Mouse (Mus musculus): ENCODE measurements around the gene Mgme1. TPM values are rescaled to one million over a fixed set of nuclear protein-coding genes. Genes with fewer than 3 reads are reported as not detected.
A peak's percentile ranks its signal among the peaks of the same experiment; 100 is the strongest.

Mgme1 gene
- polyA plus RNA-seq, 1 experiment from 2014 or later = 22.8 TPM

DNA sequence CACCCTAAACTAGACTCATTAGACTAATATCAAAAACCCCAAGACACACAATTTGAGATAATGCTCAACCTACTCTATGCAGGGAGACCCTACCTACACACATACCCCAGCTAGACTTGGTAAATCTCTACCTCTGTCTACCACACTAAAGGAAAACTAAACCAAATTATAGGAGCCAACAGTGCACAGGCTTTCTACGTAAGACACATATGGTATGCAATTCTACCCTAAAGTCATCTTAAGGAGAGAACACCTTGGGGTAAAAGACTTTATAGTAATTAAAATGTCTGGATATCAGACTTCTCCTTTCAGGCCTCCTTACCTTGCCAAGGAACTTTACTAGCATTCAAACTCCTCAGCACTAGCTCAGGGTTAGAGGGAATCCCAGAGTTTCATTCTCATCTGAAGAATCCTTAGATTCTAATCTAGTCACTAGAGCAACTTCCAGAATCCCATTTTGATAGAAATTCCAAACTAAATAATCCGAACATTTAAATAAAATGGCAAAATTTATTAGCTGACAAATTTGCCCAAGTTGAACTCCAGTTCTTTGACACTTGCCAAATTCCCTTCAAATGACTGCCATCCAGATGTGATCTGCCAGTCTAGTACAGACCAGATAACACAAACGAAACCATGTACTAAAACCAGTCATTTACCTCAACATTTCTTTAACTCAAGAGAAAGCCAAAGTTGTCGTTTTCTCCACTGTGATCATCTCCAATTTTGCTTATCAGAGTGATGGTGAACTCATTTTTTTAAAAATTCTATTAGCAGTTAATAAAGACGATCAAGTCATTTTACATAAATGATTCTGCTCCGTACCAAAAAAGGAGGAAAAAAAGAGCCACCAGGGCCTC is 1.8 kb upstream of the Mgme1 start:
- peaks cover 2% of the 10 kb centered on the region; the same call in 1 of the 2 replicates for H3K36me3 ChIP-seq (ENCODE audit: control insufficient read depth, insufficient read depth, low read length)
- peak overlapping the region; percentile 64 for H3K4me2 ChIP-seq (ENCODE audit: low read depth, low read length)
- peaks cover 17% of the 10 kb centered on the region for H3K4me1 ChIP-seq (ENCODE audit: control insufficient read depth, insufficient read depth, low read length)
- ATAC-seq = no peak
- H3K4me3 ChIP-seq (ENCODE audit: low read length) = peak overlapping the region; percentile 93
- 11% methylated on average over 6 of the region's 6 CpGs for WGBS
- H3K9ac ChIP-seq (ENCODE audit: low read depth, low read length) = peak overlapping the region; percentile 99
- no peaks in the 10 kb centered on the region for H3K9me3 ChIP-seq (ENCODE audit: control insufficient read depth, low read length)
- peak overlapping the region; percentile 57 for H3K27ac ChIP-seq (ENCODE audit: low read length)
- no peaks in the 10 kb centered on the region for H3K27me3 ChIP-seq (replicated peaks; ENCODE audit: control insufficient read depth, insufficient read depth, low read length)

DNA sequence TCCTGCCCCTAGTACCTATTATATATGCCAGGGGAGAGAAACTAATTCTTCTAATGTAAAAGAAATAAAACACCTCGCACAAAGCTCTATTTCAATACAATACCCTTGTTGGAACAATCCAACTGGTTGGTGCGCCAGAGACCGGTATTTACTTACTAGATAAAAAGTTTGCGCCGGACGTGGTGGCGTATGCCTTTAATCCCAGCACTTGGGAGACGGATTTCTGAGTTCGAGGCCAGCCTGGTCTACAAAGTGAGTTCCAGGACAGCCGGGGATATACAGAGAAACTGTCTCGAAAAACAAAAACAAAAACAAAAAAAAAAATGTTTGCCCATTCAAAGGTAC is 1.2 kb upstream of the Mgme1 start:
- Histone ChIP-seq H3K9me3 (ENCODE audit: control insufficient read depth, low read length) (no peaks in the 10 kb centered on the region), H3K36me3 (ENCODE audit: control insufficient read depth, insufficient read depth, low read length) (peaks cover 2% of the 10 kb centered on the region; the same call in 1 of the 2 replicates), H3K27me3 (replicated peaks; ENCODE audit: control insufficient read depth, insufficient read depth, low read length) (no peaks in the 10 kb centered on the region), H3K4me2 (ENCODE audit: low read depth, low read length) (peak overlapping the region; percentile 64), H3K4me1 (ENCODE audit: control insufficient read depth, insufficient read depth, low read length) (peaks cover 18% of the 10 kb centered on the region), H3K27ac (ENCODE audit: low read length) (0 out of 2 replicates have a peak overlapping the region, but pooled peaks have one; percentile 11), H3K9ac (ENCODE audit: low read depth, low read length) (peak overlapping the region; percentile 99), H3K4me3 (ENCODE audit: low read length) (peak overlapping the region; percentile 93)
- ATAC-seq = no peak
- WGBS = 1% methylated on average over 11 of the region's 11 CpGs

DNA sequence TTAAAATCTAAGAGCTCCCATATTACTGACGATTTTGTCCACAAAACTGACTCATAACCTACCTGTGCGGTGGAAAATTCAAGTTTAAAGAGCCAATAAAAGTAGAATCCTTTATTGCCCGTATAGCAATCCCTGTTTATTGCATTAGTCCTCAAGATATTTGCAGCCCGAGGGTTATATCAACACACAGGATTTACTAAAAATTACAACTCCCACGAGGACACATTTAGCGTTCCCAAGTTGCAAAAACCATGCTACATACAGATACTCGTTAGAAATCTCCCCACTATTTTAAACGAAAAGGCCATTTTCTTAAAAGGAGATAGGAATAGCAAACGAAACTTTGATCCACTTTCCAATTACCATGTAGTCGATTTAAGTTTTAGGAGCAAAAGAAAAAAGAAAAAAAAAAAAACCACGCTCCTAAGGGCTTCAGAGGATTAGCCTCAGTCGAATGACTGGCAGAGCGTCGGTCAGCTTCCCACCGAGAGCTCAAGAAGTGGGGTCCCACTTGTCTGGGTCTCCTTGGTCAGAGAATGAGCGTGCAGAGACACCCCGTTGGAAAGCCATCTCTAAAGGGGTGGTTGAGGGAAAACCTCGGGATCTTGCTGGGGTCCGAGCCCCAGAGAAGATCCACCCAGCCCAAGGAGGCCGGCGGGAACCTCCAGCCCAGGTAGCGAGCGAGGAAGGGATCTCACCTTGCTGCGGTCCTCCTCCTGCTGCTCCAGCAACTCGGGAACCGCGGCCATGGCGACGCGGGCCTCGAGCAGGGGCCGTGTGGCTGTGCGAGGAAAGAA is 586 bp upstream of the Mgme1 start:
- Histone ChIP-seq H3K27me3 (replicated peaks; ENCODE audit: control insufficient read depth, insufficient read depth, low read length) (no peaks in the 10 kb centered on the region), H3K4me1 (ENCODE audit: control insufficient read depth, insufficient read depth, low read length) (peaks cover 20% of the 10 kb centered on the region), H3K9me3 (ENCODE audit: control insufficient read depth, low read length) (no peaks in the 10 kb centered on the region), H3K4me2 (ENCODE audit: low read depth, low read length) (peak overlapping the region; percentile 64), H3K9ac (ENCODE audit: low read depth, low read length) (peak overlapping the region; percentile 99), H3K36me3 (ENCODE audit: control insufficient read depth, insufficient read depth, low read length) (no peaks in the 10 kb centered on the region), H3K27ac (ENCODE audit: low read length) (peak overlapping the region; percentile 98), H3K4me3 (ENCODE audit: low read length) (peak overlapping the region; percentile 93)
- under 1% methylated on average over 32 of the region's 33 CpGs for WGBS
- no peak; the same call in 1 of the 2 replicates for ATAC-seq

DNA sequence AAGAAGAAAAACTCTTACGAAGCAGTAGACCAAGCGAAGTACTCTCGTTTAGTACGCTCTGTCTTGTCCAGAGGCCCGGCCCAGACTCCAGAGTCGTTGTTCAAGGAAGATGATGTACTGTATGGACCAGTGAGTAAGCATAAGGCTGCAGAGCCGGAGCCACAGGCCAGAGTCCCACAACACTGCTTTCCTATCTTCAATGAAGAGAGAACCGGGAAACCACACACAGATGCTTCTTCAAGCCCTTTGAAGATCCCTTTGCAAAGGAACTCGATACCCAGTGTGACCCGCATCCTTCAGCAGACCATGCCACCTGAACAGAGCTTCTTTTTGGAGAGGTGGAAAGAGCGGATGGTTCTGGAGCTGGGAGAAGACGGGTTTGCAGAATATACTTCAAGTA is 1.6 kb downstream of the Mgme1 start:
- Histone ChIP-seq H3K27ac (ENCODE audit: low read length) (no peak overlapping the region), H3K4me1 (ENCODE audit: control insufficient read depth, insufficient read depth, low read length) (peaks cover 14% of the 10 kb centered on the region), H3K36me3 (ENCODE audit: control insufficient read depth, insufficient read depth, low read length) (peaks cover 3% of the 10 kb centered on the region; the same call in 1 of the 2 replicates), H3K4me2 (ENCODE audit: low read depth, low read length) (no peak overlapping the region), H3K27me3 (replicated peaks; ENCODE audit: control insufficient read depth, insufficient read depth, low read length) (no peaks in the 10 kb centered on the region), H3K9ac (ENCODE audit: low read depth, low read length) (peak overlapping the region; percentile 2; the same call in 1 of the 2 replicates), H3K4me3 (ENCODE audit: low read length) (no peak overlapping the region), H3K9me3 (ENCODE audit: control insufficient read depth, low read length) (no peaks in the 10 kb centered on the region)
- 87% methylated on average over 12 of the region's 12 CpGs for WGBS
- ATAC-seq = no peak

DNA sequence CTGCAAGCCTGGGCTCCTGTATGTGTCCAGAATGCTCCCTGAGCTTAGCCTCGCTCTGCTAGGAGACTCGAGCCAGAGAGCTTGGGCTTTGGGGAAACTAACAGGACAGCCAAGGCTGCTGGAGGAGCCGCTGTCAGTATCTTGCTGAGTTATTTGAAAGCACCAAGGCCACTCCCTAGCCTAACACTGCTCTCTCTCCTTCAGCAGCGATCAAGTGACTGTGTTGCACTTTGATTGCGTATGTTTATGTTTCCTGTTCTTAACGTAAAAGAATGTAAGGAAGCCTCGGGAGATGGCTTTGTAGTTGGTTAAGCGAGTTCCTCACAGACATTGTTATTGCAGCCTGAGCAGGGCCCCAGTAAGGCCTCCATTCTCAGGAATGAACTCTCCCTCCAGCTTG is 4.3 kb downstream of the Mgme1 start:
- WGBS = 30% methylated on average over 8 of the region's 8 CpGs
- peak overlapping the region; percentile 26; the same call in 1 of the 2 replicates for H3K4me2 ChIP-seq (ENCODE audit: low read depth, low read length)
- H3K9ac ChIP-seq (ENCODE audit: low read depth, low read length) = peak overlapping the region; percentile 47; the same call in 1 of the 2 replicates

DNA sequence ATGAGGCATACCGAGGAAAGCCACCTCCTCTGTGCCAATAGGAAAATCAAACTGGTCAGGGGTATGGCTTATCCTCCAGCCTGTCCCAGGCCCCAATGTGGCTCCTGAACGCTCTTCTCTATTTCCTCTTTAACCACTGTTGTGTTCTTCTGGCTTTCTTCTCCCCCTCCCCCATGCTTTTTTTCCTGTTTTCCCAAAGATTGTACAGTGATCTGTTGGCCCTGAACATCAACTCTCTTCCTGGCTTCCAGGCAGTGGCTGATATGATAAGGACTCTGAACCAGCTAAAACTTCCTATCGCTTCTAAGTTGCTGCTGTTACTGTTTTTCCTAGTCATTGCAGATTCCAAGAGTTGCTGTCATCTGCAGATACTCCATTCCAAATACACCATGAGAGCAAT is 6.4 kb downstream of the Mgme1 start:
- H3K36me3 ChIP-seq (ENCODE audit: control insufficient read depth, insufficient read depth, low read length) = peaks cover 7% of the 10 kb centered on the region
- no peak for ATAC-seq
- peaks cover 14% of the 10 kb centered on the region for H3K4me1 ChIP-seq (ENCODE audit: control insufficient read depth, insufficient read depth, low read length)
- H3K27ac ChIP-seq (ENCODE audit: low read length) = no peak overlapping the region
- no peak overlapping the region for H3K4me2 ChIP-seq (ENCODE audit: low read depth, low read length)
- no peak overlapping the region for H3K9ac ChIP-seq (ENCODE audit: low read depth, low read length)
- H3K4me3 ChIP-seq (ENCODE audit: low read length) = no peak overlapping the region
- 84% methylated on average over 3 of the region's 3 CpGs for WGBS
- H3K27me3 ChIP-seq (replicated peaks; ENCODE audit: control insufficient read depth, insufficient read depth, low read length) = no peaks in the 10 kb centered on the region
- H3K9me3 ChIP-seq (ENCODE audit: control insufficient read depth, low read length) = no peaks in the 10 kb centered on the region

More for the DNA sequence above, 4.3 kb downstream of the Mgme1 start:
- Histone ChIP-seq H3K36me3 (ENCODE audit: control insufficient read depth, insufficient read depth, low read length) (peaks cover 7% of the 10 kb centered on the region), H3K9me3 (ENCODE audit: control insufficient read depth, low read length) (no peaks in the 10 kb centered on the region), H3K4me3 (ENCODE audit: low read length) (no peak overlapping the region), H3K27me3 (replicated peaks; ENCODE audit: control insufficient read depth, insufficient read depth, low read length) (no peaks in the 10 kb centered on the region), H3K27ac (ENCODE audit: low read length) (peak overlapping the region; percentile 52; the same call in 1 of the 2 replicates), H3K4me1 (ENCODE audit: control insufficient read depth, insufficient read depth, low read length) (peaks cover 14% of the 10 kb centered on the region)
- no peak for ATAC-seq

DNA sequence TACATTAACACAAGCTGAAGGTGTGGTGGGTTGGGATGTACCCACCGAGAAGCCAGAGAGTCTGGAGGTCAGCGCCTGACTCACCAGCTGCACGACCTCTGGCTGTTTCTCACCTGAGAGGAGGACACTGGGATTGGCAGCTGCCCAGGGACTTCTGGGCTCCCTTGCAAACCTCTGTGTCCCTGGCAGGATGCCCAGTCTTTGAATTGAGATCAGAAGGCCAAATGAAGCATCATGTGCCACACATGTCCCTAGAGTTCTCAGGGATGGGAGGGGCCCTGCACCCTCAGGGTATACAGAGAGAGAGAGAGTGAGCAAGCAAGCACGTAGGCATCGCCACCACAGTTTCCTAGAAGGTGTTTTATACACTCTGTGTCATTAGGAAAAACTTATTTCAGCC is 9.3 kb downstream of the Mgme1 start:
- Histone ChIP-seq H3K4me2 (ENCODE audit: low read depth, low read length) (no peak overlapping the region), H3K27ac (ENCODE audit: low read length) (no peak overlapping the region), H3K9me3 (ENCODE audit: control insufficient read depth, low read length) (no peaks in the 10 kb centered on the region), H3K4me3 (ENCODE audit: low read length) (no peak overlapping the region), H3K9ac (ENCODE audit: low read depth, low read length) (no peak overlapping the region), H3K36me3 (ENCODE audit: control insufficient read depth, insufficient read depth, low read length) (peaks cover 7% of the 10 kb centered on the region), H3K4me1 (ENCODE audit: control insufficient read depth, insufficient read depth, low read length) (peaks cover 5% of the 10 kb centered on the region), H3K27me3 (replicated peaks; ENCODE audit: control insufficient read depth, insufficient read depth, low read length) (no peaks in the 10 kb centered on the region)
- WGBS = 74% methylated on average over 5 of the region's 5 CpGs
- ATAC-seq = peak; percentile 54

DNA sequence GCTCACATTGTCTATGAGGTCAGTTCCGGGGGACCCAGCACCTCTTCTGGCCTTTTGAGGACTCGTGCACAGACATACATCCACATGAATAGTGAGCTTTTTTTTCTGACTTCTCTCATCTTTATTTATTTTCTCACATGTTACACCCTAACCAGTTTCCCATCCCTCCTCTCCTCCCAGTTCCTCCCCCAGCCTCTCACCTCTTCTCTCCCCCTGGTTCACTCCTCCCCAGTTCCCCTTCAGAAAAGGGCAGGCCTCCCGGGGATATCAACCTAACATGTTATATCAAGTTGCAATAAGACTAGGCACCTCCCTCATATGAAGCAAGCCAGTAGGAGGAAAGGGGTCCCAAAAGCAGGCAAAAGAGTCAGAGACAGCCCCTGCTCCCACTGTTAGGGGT is 10.1 kb downstream of the Mgme1 start:
- Histone ChIP-seq H3K4me2 (ENCODE audit: low read depth, low read length) (no peak overlapping the region), H3K27ac (ENCODE audit: low read length) (no peak overlapping the region), H3K4me1 (ENCODE audit: control insufficient read depth, insufficient read depth, low read length) (no peaks in the 10 kb centered on the region; the same call in 1 of the 2 replicates), H3K4me3 (ENCODE audit: low read length) (no peak overlapping the region), H3K27me3 (replicated peaks; ENCODE audit: control insufficient read depth, insufficient read depth, low read length) (no peaks in the 10 kb centered on the region), H3K9me3 (ENCODE audit: control insufficient read depth, low read length) (no peaks in the 10 kb centered on the region), H3K9ac (ENCODE audit: low read depth, low read length) (no peak overlapping the region), H3K36me3 (ENCODE audit: control insufficient read depth, insufficient read depth, low read length) (peaks cover 7% of the 10 kb centered on the region)
- WGBS = 80% methylated on average over 3 of the region's 3 CpGs
- ATAC-seq = no peak

DNA sequence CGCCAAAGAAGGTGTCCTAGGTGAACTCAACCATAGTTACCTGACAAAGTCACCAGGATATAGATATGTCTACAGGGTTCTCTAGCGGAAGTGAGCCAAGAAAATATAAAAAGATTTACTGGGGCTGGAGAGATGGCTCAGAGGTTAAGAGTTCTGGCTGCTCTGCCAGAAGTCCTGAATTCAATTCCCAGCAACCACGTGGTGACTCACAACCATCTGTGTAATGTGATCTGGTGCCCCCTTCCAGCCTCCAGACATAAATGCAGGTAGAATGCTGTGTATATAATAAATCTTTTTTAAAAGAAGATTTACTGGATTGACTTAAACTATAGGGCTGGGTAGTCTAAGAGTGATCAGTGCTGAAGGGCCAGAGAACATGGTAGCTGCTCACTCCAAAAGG is 11.0 kb downstream of the Mgme1 start:
- H3K27ac ChIP-seq (ENCODE audit: low read length) = no peak overlapping the region
- H3K36me3 ChIP-seq (ENCODE audit: control insufficient read depth, insufficient read depth, low read length) = peaks cover 5% of the 10 kb centered on the region
- no peaks in the 10 kb centered on the region; the same call in 1 of the 2 replicates for H3K4me1 ChIP-seq (ENCODE audit: control insufficient read depth, insufficient read depth, low read length)
- no peak overlapping the region for H3K9ac ChIP-seq (ENCODE audit: low read depth, low read length)
- ATAC-seq = no peak
- no peak overlapping the region for H3K4me2 ChIP-seq (ENCODE audit: low read depth, low read length)
- H3K4me3 ChIP-seq (ENCODE audit: low read length) = no peak overlapping the region
- H3K27me3 ChIP-seq (replicated peaks; ENCODE audit: control insufficient read depth, insufficient read depth, low read length) = no peaks in the 10 kb centered on the region
- 61% methylated on average over 3 of the region's 3 CpGs for WGBS
- no peaks in the 10 kb centered on the region for H3K9me3 ChIP-seq (ENCODE audit: control insufficient read depth, low read length)

All from intestine, embryonic 16.5 days (tissue).